Mouse (Mus musculus): ENCODE measurements around the gene Olfr743.
"Not testable (repeated sequence)": the region's sequence is repeated elsewhere in the genome, so short reads cannot be mapped to it uniquely, and the experiment has no call there.

Olfr743 gene

GRCm38 (mm10) chr14:50521539-50521938 is at the start of gene Olfr743:
Gene Olfr743 (plus strand): TSS chr14:50521839.
- DNase-seq (ENCODE audit: low spot score in 2 of 2), result no peak

- DNase-seq (ENCODE audit: low spot score in 2 of 2), result no peak
Measured at GRCm38 (mm10) chr14:50472438-50472837, 49.2 kb upstream of the Olfr743 start, which contains the start of gene Olfr741. Gene Olfr741 (plus strand): TSS chr14:50472738.

GRCm38 (mm10) chr14:50478406-50478805 is 43.2 kb upstream of the Olfr743 start:
- DNase-seq (ENCODE audit: low spot score in 2 of 2), result no peak

- no peak for DNase-seq (ENCODE audit: low spot score in 2 of 2)
Measured at GRCm38 (mm10) chr14:50503300-50503699, 18.3 kb upstream of the Olfr743 start, which contains the start of gene Olfr742. Gene Olfr742 (plus strand): TSS chr14:50503600.

- no peak for DNase-seq (ENCODE audit: low spot score in 2 of 2)
Measured at GRCm38 (mm10) chr14:50552734-50553133, 31.1 kb downstream of the Olfr743 start.

- DNase-seq (ENCODE audit: low spot score in 2 of 2), result not testable (repeated sequence)
Measured at GRCm38 (mm10) chr14:50573056-50573455, 51.4 kb downstream of the Olfr743 start.
